Mouse (Mus musculus) megakaryocyte, embryonic 14.5 days (primary cell): ENCODE results near the gene Zfp456.

Experiments used
- FLI1 ChIP-seq: IDR thresholded peaks from 2 replicates; pipeline ENCODE4 v1.6.1; 2012; ENCODE audit warnings: low read length, inconsistent platforms, mixed read lengths
- GATA1 ChIP-seq: IDR thresholded peaks from 3 replicates; pipeline ENCODE4 v1.6.1; 2012; ENCODE audit warnings: mixed read lengths, low read length, inconsistent platforms, borderline replicate concordance

DNA sequence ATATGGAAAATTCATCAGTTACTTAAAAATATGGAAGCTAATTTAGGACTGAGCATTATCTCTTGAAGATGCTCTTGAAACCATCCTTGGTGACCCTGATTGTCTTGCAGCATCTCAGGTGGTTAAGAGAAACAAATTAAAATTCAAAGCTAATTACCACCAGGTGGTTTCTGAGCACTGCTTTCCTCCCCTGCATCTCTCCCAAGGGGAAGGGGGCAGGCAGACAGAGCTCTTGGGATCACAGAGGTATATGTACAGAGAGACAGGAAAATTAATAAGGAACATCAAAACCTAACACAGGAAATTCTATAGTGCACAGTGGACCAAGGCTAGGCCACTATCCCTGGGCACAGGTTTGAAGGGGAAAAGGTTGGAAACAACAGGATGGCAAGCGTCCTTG, 42.7 kb downstream of the Zfp456 start:
- TF ChIP-seq GATA1 (no peak), FLI1 (no peak)
